Mouse (Mus musculus) heart, embryonic 11.5 days (tissue): ENCODE measurements around the gene Aknad1. TPM values are rescaled to one million over a fixed set of nuclear protein-coding genes. Genes with fewer than 3 reads are reported as not detected.

Experiments used
- ATAC-seq: fragments of 200-750 bp; cut with Nextera tagmentation; replicated peaks from 2 replicates; pipeline ENCODE4 v1.8.0; 2017; ENCODE audit warnings: moderate library complexity; ENCODE audit not compliant: insufficient number of reproducible peaks, low FRiP score, low TSS enrichment
- H3K27ac ChIP-seq: fragments of 300-500 bp; sonication (generic); 2 replicates; pipeline ENCODE4 v1.5.1; 2014; ENCODE audit warnings: mild to moderate bottlenecking, low read depth, low read length
- H3K27me3 ChIP-seq: fragments of 300-500 bp; sonication (generic); 2 replicates; pipeline ENCODE4 v1.6.1; 2014; ENCODE audit warnings: mild to moderate bottlenecking, low read length, mixed read lengths; ENCODE audit not compliant: control insufficient read depth, insufficient read depth
- H3K36me3 ChIP-seq: fragments of 300-500 bp; sonication (generic); 2 replicates; pipeline ENCODE4 v1.6.1; 2014; ENCODE audit warnings: mild to moderate bottlenecking, low read length, moderate library complexity, mixed read lengths; ENCODE audit not compliant: control insufficient read depth, insufficient read depth
- H3K4me1 ChIP-seq: fragments of 300-500 bp; sonication (generic); 2 replicates; pipeline ENCODE4 v1.6.1; 2014; ENCODE audit warnings: low read length; ENCODE audit not compliant: control insufficient read depth, insufficient read depth
- H3K4me2 ChIP-seq: fragments of 300-500 bp; sonication (generic); 2 replicates; pipeline ENCODE4 v1.6.1; 2014; ENCODE audit warnings: mild to moderate bottlenecking, moderate library complexity
- H3K4me3 ChIP-seq: fragments of 300-500 bp; sonication (generic); 2 replicates; pipeline ENCODE4 v1.5.1; 2014; ENCODE audit warnings: low read depth, low read length
- H3K9ac ChIP-seq: fragments of 300-500 bp; sonication (generic); 2 replicates; pipeline ENCODE4 v1.6.1; 2014; ENCODE audit warnings: mild to moderate bottlenecking, low read depth, low read length, moderate library complexity
- H3K9me3 ChIP-seq: fragments of 300-500 bp; sonication (generic); replicated peaks from 2 replicates; pipeline ENCODE4 v1.6.1; 2016; ENCODE audit warnings: low read length; ENCODE audit not compliant: control insufficient read depth
- WGBS: fragments of 180-500 bp; shearing (Covaris S2); extraction: QIAGEN DNeasy Blood & Tissue Kit; methylation state at CpG from one replicate; pipeline ENCODE4 v1.1.7; 2014; ENCODE audit not compliant: insufficient replicate concordance; 5-methylcytosine and 5-hydroxymethylcytosine counted together
- polyA plus RNA-seq: library from polyadenylated mRNA; unstranded; fragments of >200 nt; fragmentation: Nextera tagmentation; extraction: Ambion mirVana; gene quantifications from 2 replicates; pipeline ENCODE4 v1.2.1, GENCODE M21; 2014

Gene Aknad1
- polyA plus RNA-seq, 1 experiment from 2014 or later = not detected

DNA sequence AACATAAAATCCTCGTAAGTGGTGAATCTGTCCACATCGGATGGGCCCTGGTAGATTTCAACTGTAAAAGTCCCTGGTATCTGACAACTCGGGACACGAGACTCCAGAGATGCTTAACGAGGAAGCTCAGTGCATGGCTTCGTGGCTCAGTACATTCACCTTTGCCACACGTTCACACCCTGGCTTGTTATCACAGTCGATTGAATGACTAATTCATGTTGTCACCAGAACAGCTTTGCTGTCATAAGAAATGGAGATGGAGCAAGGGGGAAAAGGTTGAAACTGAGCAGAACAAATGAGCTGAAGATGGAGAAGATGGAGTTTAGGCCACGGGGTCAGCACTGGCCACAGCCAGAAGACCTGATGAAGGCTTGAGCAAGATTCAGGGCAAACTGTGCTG is 18.1 kb downstream of the Aknad1 start:
- H3K4me3 ChIP-seq = no peak overlapping the region
- H3K9me3 ChIP-seq = no peaks in the 10 kb centered on the region
- WGBS = 59% methylated on average over 9 of the region's 9 CpGs
- H3K9ac ChIP-seq = no peak overlapping the region
- ATAC-seq = no peak
- H3K27ac ChIP-seq = no peak overlapping the region
- H3K4me1 ChIP-seq = no peaks in the 10 kb centered on the region
- H3K27me3 ChIP-seq = 0 out of 2 replicates have a peak, but pooled peaks cover 3% of the 10 kb centered on the region
- no peak overlapping the region for H3K4me2 ChIP-seq
- no peaks in the 10 kb centered on the region for H3K36me3 ChIP-seq

- Histone ChIP-seq H3K36me3 (no peaks in the 10 kb centered on the region), H3K9me3 (no peaks in the 10 kb centered on the region), H3K27me3 (0 out of 2 replicates have a peak, but pooled peaks cover 3% of the 10 kb centered on the region), H3K4me2 (no peak overlapping the region), H3K4me1 (no peaks in the 10 kb centered on the region), H3K4me3 (no peak overlapping the region), H3K9ac (no peak overlapping the region), H3K27ac (no peak overlapping the region)
- WGBS = 79% methylated on average over 11 of the region's 11 CpGs
- ATAC-seq = no peak
Measured at GRCm38 (mm10) chr3:108759566-108760420, 20.3 kb downstream of the Aknad1 start.

- 76% methylated on average over 7 of the region's 7 CpGs for WGBS
- no peaks in the 10 kb centered on the region for H3K4me1 ChIP-seq
- ATAC-seq = no peak
- 0 out of 2 replicates have a peak, but pooled peaks cover 3% of the 10 kb centered on the region for H3K27me3 ChIP-seq
- no peaks in the 10 kb centered on the region for H3K36me3 ChIP-seq
- no peaks in the 10 kb centered on the region for H3K9me3 ChIP-seq
- H3K4me3 ChIP-seq = no peak overlapping the region
- no peak overlapping the region for H3K9ac ChIP-seq
- H3K4me2 ChIP-seq = no peak overlapping the region
- no peak overlapping the region for H3K27ac ChIP-seq
Measured at GRCm38 (mm10) chr3:108762597-108763111, 23.2 kb downstream of the Aknad1 start.

DNA sequence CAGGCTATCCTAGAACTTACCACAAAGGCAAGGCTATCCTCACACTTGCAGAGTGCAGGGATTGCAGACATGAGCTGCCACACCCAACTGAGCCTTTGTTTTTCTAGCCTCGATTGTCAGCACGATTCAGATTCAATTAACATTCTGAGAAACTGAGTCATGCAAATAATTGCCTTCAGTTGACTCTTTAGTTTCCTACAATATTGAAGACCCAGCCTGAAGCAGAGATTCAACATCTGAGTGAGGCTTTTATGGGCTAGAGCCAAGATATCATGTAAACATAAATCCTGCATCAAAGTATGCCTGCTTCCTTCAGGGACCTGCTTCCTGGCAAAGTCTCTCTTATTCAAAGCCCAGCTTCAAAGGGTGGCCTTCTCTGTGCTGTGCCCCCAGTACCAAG is 24.2 kb downstream of the Aknad1 start:
- no peaks in the 10 kb centered on the region for H3K4me1 ChIP-seq
- WGBS = 68% methylated on average over 2 of the region's 2 CpGs
- ATAC-seq = no peak
- H3K4me3 ChIP-seq = no peak overlapping the region
- H3K36me3 ChIP-seq = no peaks in the 10 kb centered on the region
- H3K27me3 ChIP-seq = no peaks in the 10 kb centered on the region
- no peak overlapping the region for H3K4me2 ChIP-seq
- no peaks in the 10 kb centered on the region for H3K9me3 ChIP-seq
- no peak overlapping the region for H3K27ac ChIP-seq
- H3K9ac ChIP-seq = no peak overlapping the region

- Histone ChIP-seq H3K9ac (no peak overlapping the region), H3K36me3 (no peaks in the 10 kb centered on the region), H3K4me2 (no peak overlapping the region), H3K4me3 (no peak overlapping the region), H3K27me3 (no peaks in the 10 kb centered on the region), H3K9me3 (no peaks in the 10 kb centered on the region), H3K27ac (no peak overlapping the region), H3K4me1 (no peaks in the 10 kb centered on the region)
- no peak for ATAC-seq
- WGBS = 56% methylated on average over 7 of the region's 7 CpGs
Measured at GRCm38 (mm10) chr3:108764976-108765375, 25.5 kb downstream of the Aknad1 start.

DNA sequence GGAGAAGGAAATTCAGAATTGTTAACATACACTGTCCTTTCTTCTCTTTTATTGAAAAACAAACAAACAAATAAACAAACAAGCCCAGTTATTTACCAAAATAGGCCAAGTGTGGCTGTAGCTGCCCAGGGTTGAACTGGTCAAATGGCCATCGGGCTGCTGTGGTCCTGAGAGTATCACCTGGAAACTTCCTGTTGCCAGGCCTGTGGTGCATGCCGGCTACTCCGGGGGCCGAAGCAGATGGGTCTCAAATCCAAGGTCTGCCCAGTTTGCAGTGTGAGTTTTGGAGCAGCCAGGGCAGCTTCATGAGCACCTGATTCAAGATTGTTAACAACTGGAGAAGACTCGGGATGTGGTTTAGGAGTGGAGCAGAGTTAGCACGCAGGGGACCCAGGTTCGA is 26.0 kb downstream of the Aknad1 start:
- H3K4me1 ChIP-seq = no peaks in the 10 kb centered on the region
- H3K27me3 ChIP-seq = no peaks in the 10 kb centered on the region
- H3K36me3 ChIP-seq = no peaks in the 10 kb centered on the region
- H3K9me3 ChIP-seq = no peaks in the 10 kb centered on the region
- WGBS = 88% methylated on average over 7 of the region's 7 CpGs
- no peak overlapping the region for H3K9ac ChIP-seq
- no peak for ATAC-seq
- no peak overlapping the region for H3K4me2 ChIP-seq
- no peak overlapping the region for H3K4me3 ChIP-seq
- H3K27ac ChIP-seq = no peak overlapping the region

DNA sequence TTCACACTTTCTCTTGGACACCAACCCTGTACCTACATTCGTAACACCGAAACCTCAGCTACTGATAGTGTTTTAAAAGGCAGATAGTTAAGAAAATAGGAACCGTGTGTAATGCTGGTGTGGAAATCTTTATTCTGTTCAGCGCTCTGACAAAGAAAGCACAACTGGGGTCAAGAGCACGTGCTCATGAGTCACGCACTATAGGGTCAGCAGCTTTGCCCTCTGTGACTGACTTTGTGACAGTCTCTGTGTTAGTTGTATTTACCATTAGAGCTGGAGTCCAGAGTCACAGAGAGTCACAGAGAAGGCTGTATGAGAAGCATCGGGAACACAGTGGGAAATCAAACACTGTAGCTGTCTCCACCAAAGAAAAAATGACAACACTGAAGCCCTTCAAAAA is 27.5 kb downstream of the Aknad1 start:
- no peaks in the 10 kb centered on the region for H3K27me3 ChIP-seq
- ATAC-seq = no peak
- no peak overlapping the region for H3K4me3 ChIP-seq
- H3K9ac ChIP-seq = no peak overlapping the region
- no peaks in the 10 kb centered on the region for H3K9me3 ChIP-seq
- no peak overlapping the region for H3K27ac ChIP-seq
- H3K4me1 ChIP-seq = no peaks in the 10 kb centered on the region
- no peak overlapping the region for H3K4me2 ChIP-seq
- 76% methylated on average over 7 of the region's 7 CpGs for WGBS
- no peaks in the 10 kb centered on the region for H3K36me3 ChIP-seq

- Histone ChIP-seq H3K9ac (no peak overlapping the region), H3K27me3 (no peaks in the 10 kb centered on the region), H3K36me3 (no peaks in the 10 kb centered on the region), H3K4me3 (no peak overlapping the region), H3K27ac (no peak overlapping the region), H3K9me3 (no peaks in the 10 kb centered on the region), H3K4me2 (no peak overlapping the region), H3K4me1 (no peaks in the 10 kb centered on the region)
- ATAC-seq = no peak
- WGBS = 62% methylated on average over 10 of the region's 10 CpGs
Measured at GRCm38 (mm10) chr3:108767416-108767815, 28.0 kb downstream of the Aknad1 start.

GRCm38 (mm10) chr3:108769547-108769946 is 30.1 kb downstream of the Aknad1 start:
- no peak overlapping the region for H3K9ac ChIP-seq
- 65% methylated on average over 6 of the region's 6 CpGs for WGBS
- no peak overlapping the region for H3K27ac ChIP-seq
- ATAC-seq = no peak
- no peaks in the 10 kb centered on the region for H3K4me1 ChIP-seq
- H3K9me3 ChIP-seq = no peaks in the 10 kb centered on the region
- H3K36me3 ChIP-seq = no peaks in the 10 kb centered on the region
- no peak overlapping the region for H3K4me3 ChIP-seq
- H3K27me3 ChIP-seq = no peaks in the 10 kb centered on the region
- no peak overlapping the region for H3K4me2 ChIP-seq
